Mouse (Mus musculus) embryonic facial prominence, embryonic 10.5 days (tissue): ENCODE results near the gene Ruvbl1. TPM values are rescaled to one million over a fixed set of nuclear protein-coding genes. Genes with fewer than 3 reads are reported as not detected.

Experiments used
- DNase-seq: peaks from one replicate; pipeline ENCODE4 v3.0.0-alpha.2; 2017; ENCODE audit warnings: low spot score
- H3K27ac ChIP-seq: fragments of 300-500 bp; sonication (generic); replicated peaks from 2 replicates; pipeline ENCODE4 v1.5.1; 2016; ENCODE audit warnings: mild to moderate bottlenecking
- H3K27me3 ChIP-seq: fragments of 300-500 bp; sonication (generic); replicated peaks from 2 replicates; pipeline ENCODE4 v1.6.1; 2016; ENCODE audit warnings: low read depth, mild to moderate bottlenecking; ENCODE audit not compliant: poor library complexity, severe bottlenecking
- H3K36me3 ChIP-seq: fragments of 300-500 bp; sonication (generic); replicated peaks from 2 replicates; pipeline ENCODE4 v1.6.1; 2016; ENCODE audit warnings: mild to moderate bottlenecking, moderate library complexity
- H3K4me1 ChIP-seq: fragments of 300-500 bp; sonication (generic); 2 replicates; pipeline ENCODE4 v1.6.1; 2016
- H3K4me3 ChIP-seq: fragments of 300-500 bp; sonication (generic); 2 replicates; pipeline ENCODE4 v1.5.1; 2016; ENCODE audit warnings: mild to moderate bottlenecking, moderate library complexity
- H3K9me3 ChIP-seq: fragments of 300-500 bp; sonication (generic); 2 replicates; pipeline ENCODE4 v1.6.1; 2016; ENCODE audit warnings: mild to moderate bottlenecking
- WGBS: fragments of 180-500 bp; shearing (Covaris S2); methylation state at CpG from one replicate; pipeline ENCODE4 v1.1.7; 2016; 5-methylcytosine and 5-hydroxymethylcytosine counted together
- polyA plus RNA-seq: library from polyadenylated mRNA; unstranded; fragments of >200 nt; fragmentation: Nextera tagmentation; extraction: Ambion mirVana; gene quantifications from 2 replicates; pipeline ENCODE4 v1.2.1, GENCODE M21; 2016

Gene Ruvbl1
- polyA plus RNA-seq: 215 and 227 TPM in 2 replicates

GRCm38 (mm10) chr6:88465181-88465920, at the start of gene Ruvbl1:
Gene Ruvbl1, plus strand, starts transcription at chr6:88465409.
- WGBS: under 1% methylated on average over 42 of the region's 42 CpGs
- no peaks in the 10 kb centered on the region for H3K27me3 ChIP-seq
- peak within 1 kb of the TSS; percentile 83 for H3K4me3 ChIP-seq
- DNase-seq: peak; percentile 92
- no peaks in the 10 kb centered on the region for H3K9me3 ChIP-seq
- H3K4me1 ChIP-seq: peaks cover 11% of the 10 kb centered on the region
- peaks cover 34% of the 10 kb centered on the region for H3K36me3 ChIP-seq
- H3K27ac ChIP-seq: peak within 1 kb of the TSS; percentile 83

DNA sequence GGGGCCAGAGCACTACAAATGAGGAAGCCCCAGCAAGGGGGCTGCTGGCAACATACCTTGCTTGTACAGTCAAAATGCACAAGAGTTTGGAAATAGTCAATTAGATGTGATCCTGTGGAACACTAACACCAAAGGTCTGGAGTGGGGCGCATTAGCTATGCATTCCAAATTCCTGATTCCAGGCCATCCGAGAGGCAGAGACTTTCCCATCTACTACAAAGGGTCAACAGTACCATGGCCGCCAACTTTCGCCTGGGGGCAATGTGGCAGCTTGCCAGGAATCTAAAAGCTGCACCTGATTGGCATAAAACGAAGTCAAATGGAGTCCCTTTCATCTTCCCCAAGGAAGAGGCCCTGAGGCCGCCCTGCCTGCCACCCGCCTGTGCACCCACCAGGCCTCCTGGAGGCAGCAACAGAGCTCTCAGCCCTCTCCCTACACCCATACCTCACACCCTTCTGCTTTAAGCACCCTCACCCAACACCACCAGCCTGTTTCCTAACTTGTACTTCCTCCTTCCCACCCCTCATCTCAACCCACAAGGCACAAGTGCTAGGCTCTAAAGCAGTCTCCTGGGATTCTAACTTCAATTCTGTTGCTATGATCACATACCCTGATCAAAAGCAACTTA, 49.0 kb upstream of the Ruvbl1 start:
- WGBS: 65% methylated on average over 7 of the region's 7 CpGs
- H3K36me3 ChIP-seq: no peaks in the 10 kb centered on the region
- H3K4me3 ChIP-seq: no peak overlapping the region
- peak; percentile 72 for DNase-seq
- no peaks in the 10 kb centered on the region for H3K27me3 ChIP-seq
- H3K9me3 ChIP-seq: no peaks in the 10 kb centered on the region
- peaks cover 27% of the 10 kb centered on the region for H3K4me1 ChIP-seq
- H3K27ac ChIP-seq: peak overlapping the region; percentile 49; the same call in 1 of the 2 replicates

- 20% methylated on average over 4 of the region's 4 CpGs for WGBS
Observed at GRCm38 (mm10) chr6:88431202-88431601, 34.0 kb upstream of the Ruvbl1 start.

GRCm38 (mm10) chr6:88435609-88436008, 29.6 kb upstream of the Ruvbl1 start:
- Histone ChIP-seq H3K4me3 (no peak overlapping the region), H3K27me3 (peaks cover 17% of the 10 kb centered on the region), H3K36me3 (0 out of 2 replicates have a peak, but pooled peaks cover 9% of the 10 kb centered on the region), H3K4me1 (peaks cover 51% of the 10 kb centered on the region), H3K27ac (no peak overlapping the region), H3K9me3 (no peaks in the 10 kb centered on the region)
- DNase-seq: no peak
- WGBS: 90% methylated on average over 7 of the region's 7 CpGs

More at GRCm38 (mm10) chr6:88431202-88431601, 34.0 kb upstream of the Ruvbl1 start:
- H3K27me3 ChIP-seq: peaks cover 17% of the 10 kb centered on the region
- H3K36me3 ChIP-seq: 0 out of 2 replicates have a peak, but pooled peaks cover 11% of the 10 kb centered on the region
- no peak overlapping the region for H3K4me3 ChIP-seq
- no peak overlapping the region for H3K27ac ChIP-seq
- H3K9me3 ChIP-seq: no peaks in the 10 kb centered on the region
- peaks cover 40% of the 10 kb centered on the region for H3K4me1 ChIP-seq
- peak; percentile 68 for DNase-seq

- H3K4me3 ChIP-seq: no peak overlapping the region
- H3K4me1 ChIP-seq: peaks cover 20% of the 10 kb centered on the region
- DNase-seq: no peak
- H3K27me3 ChIP-seq: peaks cover 5% of the 10 kb centered on the region; the same call in 1 of the 2 replicates
- 0 out of 2 replicates have a peak, but pooled peaks cover 9% of the 10 kb centered on the region for H3K36me3 ChIP-seq
- no peaks in the 10 kb centered on the region for H3K9me3 ChIP-seq
- H3K27ac ChIP-seq: no peak overlapping the region
- WGBS: 92% methylated on average over 4 of the region's 4 CpGs
Observed at GRCm38 (mm10) chr6:88439056-88439455, 26.2 kb upstream of the Ruvbl1 start.

GRCm38 (mm10) chr6:88442551-88442950, 22.7 kb upstream of the Ruvbl1 start:
- Histone ChIP-seq H3K27ac (no peak overlapping the region), H3K27me3 (peaks cover 7% of the 10 kb centered on the region; the same call in 1 of the 2 replicates), H3K4me1 (peaks cover 40% of the 10 kb centered on the region), H3K4me3 (no peak overlapping the region), H3K9me3 (no peaks in the 10 kb centered on the region), H3K36me3 (no peaks in the 10 kb centered on the region)
- no peak for DNase-seq
- 78% methylated on average over 3 of the region's 3 CpGs for WGBS

DNA sequence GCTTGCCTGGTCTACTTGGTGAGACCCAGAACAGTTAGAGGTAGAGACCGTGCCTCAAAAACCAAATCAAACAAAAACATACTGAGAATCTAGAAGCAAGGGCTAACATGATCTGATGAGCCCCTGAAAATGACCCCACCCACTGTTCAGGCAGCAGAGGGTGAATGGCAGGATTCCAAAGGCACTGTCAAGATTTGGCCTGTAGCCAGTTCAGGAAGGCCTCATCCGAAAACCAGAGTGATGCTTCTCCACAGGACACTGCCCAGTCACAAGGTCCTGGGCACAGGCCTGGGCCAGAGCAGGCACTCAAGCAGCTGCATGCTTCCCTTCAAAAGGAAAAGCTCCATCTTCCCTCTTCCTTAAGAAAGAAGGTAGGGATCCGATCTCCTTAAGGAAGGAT, 21.8 kb upstream of the Ruvbl1 start:
- no peak overlapping the region for H3K27ac ChIP-seq
- no peak overlapping the region for H3K4me3 ChIP-seq
- 87% methylated on average over 3 of the region's 3 CpGs for WGBS
- no peak for DNase-seq
- H3K36me3 ChIP-seq: no peaks in the 10 kb centered on the region
- peaks cover 14% of the 10 kb centered on the region for H3K27me3 ChIP-seq
- no peaks in the 10 kb centered on the region for H3K9me3 ChIP-seq
- peaks cover 44% of the 10 kb centered on the region for H3K4me1 ChIP-seq

DNA sequence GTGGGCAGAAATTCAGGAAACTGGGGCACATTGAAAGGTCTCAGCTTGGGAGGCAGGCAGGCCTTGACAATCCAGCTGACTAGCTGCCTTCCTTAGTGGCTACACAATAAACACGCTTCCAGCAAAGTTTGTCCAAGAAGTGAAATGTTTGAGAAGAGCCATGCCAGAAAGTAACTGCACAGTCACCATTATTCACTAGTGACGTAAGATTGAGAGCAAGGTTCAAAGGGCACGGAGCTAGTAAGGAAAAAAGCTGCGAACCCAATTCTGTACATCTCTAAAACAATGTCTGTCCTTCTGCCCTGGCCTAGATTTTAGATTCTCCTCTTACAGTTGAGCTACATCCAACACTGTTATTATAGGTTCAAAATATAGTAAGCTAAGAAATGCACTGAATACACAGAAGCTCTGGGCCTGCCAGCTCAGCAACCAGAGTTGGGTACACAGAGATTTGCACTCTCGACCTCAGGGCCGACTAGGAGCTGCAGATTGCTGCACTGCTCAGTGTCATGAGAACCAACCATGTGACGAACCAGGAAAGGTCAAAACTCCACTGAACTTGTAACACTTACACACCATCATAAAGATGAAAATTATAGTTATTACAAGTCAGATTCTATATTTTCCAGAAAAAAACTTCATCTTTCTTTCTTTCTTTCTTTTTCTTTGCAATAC, 21.0 kb upstream of the Ruvbl1 start:
- 82% methylated on average over 7 of the region's 7 CpGs for WGBS
- Histone ChIP-seq H3K27me3 (peaks cover 20% of the 10 kb centered on the region), H3K4me1 (peaks cover 44% of the 10 kb centered on the region), H3K9me3 (no peaks in the 10 kb centered on the region), H3K27ac (no peak overlapping the region), H3K36me3 (no peaks in the 10 kb centered on the region), H3K4me3 (no peak overlapping the region)
- DNase-seq: no peak

- Histone ChIP-seq H3K4me3 (peak overlapping the region; percentile 85), H3K27me3 (peaks cover 24% of the 10 kb centered on the region), H3K27ac (peak overlapping the region; percentile 88), H3K36me3 (no peaks in the 10 kb centered on the region), H3K4me1 (peaks cover 31% of the 10 kb centered on the region), H3K9me3 (no peaks in the 10 kb centered on the region)
- DNase-seq: no peak
- WGBS: 15% methylated on average over 5 of the region's 5 CpGs
Observed at GRCm38 (mm10) chr6:88445661-88446060, 19.5 kb upstream of the Ruvbl1 start.

GRCm38 (mm10) chr6:88446063-88447002, 18.9 kb upstream of the Ruvbl1 start, which contains the start of gene Eefsec:
Gene Eefsec, minus strand, starts transcription at chr6:88446539.
- Histone ChIP-seq H3K27me3 (peaks cover 24% of the 10 kb centered on the region), H3K4me3 (peak within 1 kb of the TSS; percentile 85), H3K27ac (peak within 1 kb of the TSS; percentile 88), H3K4me1 (peaks cover 29% of the 10 kb centered on the region), H3K9me3 (no peaks in the 10 kb centered on the region), H3K36me3 (no peaks in the 10 kb centered on the region)
- 1% methylated on average over 72 of the region's 72 CpGs for WGBS
- peak; percentile 89 for DNase-seq

- H3K27me3 ChIP-seq: peaks cover 24% of the 10 kb centered on the region
- peaks cover 29% of the 10 kb centered on the region for H3K4me1 ChIP-seq
- H3K27ac ChIP-seq: no peak overlapping the region
- no peaks in the 10 kb centered on the region for H3K36me3 ChIP-seq
- WGBS: 38% methylated on average over 4 of the region's 4 CpGs
- peak overlapping the region; percentile 85; the same call in 1 of the 2 replicates for H3K4me3 ChIP-seq
- DNase-seq: peak; percentile 18
- H3K9me3 ChIP-seq: no peaks in the 10 kb centered on the region
Observed at GRCm38 (mm10) chr6:88447454-88447853, 17.8 kb upstream of the Ruvbl1 start.
